Mouse (Mus musculus) skeletal muscle tissue, adult 2 months (tissue): ENCODE measurements around the gene Prex1.

Experiments
- DNase-seq: peaks from one replicate; pipeline ENCODE4 v3.0.0-alpha.2; 2012; ENCODE audit warnings: low read depth, low spot score

Gene Prex1

DNA sequence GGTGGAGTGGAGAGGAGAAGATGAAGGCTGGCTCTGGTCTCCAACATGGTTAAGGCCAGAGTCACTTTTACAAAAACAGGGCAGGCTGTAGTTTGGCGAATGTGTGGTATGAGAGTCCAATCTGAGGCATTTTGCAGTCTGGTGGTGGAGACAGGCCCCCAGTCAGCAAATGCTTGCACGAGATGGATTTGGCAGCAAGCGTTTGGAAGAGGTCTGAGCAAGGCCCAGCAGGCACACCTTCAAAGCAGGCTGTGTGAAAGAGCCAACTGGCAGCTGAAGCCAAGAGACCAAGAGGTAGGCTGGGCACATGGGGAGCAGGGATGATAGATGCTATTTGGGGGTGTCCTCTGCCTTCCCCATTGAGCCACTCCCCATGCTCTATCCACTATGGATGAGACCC is 51.7 kb downstream of the Prex1 start:
- no peak for DNase-seq

DNA sequence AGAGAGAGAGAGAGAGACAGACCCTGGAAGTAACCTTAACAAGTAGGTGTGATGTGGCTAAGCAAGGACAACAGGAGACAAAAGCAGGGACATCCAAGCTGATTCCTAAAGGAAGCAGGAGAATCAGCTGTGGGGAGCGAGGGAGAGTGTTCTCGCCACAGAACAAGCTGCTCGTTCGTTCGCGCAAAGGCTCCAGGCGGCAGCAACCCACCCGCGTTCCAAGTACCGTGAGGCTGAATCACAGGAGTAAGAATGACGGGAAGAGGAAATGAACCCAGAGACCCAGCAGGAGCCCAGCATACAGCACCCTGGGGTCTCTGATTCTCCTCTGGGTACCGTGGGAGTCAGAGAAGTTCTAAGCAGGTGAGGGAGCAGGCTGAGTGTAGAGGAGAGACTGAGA is 52.1 kb downstream of the Prex1 start:
- no peak for DNase-seq

DNA sequence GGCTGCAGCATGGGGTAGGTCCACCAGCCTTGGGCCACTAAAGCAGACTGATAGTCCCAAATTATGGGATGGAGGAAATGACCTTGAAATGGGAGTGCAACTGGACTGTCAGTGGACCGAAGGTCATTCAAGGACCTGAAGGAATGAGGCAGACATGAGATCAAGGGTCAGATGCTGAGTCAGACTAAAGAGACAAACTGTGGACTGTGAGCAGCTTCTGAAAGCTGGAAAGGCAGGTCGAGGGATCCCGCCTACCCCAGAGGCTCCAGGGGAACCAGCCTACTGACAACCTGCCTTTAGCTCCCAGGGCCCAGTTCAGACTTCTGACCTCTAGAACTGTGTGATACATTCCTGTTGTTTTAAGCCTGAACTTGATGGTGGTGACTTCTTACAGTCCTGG is 55.3 kb downstream of the Prex1 start:
- no peak for DNase-seq

DNA sequence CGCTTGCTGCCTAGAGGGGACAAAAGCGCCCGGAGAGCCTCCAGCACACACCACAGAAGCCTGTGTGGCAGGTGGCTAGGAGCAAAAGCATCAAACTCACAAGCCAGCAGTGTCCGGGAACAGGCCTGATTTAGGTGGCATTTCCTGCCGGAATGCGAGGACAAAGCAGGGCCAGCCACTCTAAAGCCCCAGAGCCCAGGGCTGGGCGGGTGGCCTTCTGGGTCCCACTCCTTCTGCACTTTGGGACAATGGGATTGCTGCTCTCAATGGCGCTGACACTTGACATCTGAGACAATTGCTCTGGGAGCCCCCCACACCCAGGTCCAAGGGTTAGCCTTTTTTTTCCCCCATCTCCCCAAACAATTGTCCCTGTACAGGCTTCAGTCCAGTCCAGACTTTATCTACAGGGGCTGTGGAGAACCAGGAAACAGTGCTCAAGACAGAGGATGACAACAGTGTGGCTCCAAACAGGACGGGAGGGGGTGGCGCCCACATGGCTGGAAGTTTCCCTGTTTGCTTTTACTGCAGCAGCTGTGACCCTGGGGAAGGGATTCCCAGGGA is 56.1 kb downstream of the Prex1 start:
- no peak for DNase-seq

DNA sequence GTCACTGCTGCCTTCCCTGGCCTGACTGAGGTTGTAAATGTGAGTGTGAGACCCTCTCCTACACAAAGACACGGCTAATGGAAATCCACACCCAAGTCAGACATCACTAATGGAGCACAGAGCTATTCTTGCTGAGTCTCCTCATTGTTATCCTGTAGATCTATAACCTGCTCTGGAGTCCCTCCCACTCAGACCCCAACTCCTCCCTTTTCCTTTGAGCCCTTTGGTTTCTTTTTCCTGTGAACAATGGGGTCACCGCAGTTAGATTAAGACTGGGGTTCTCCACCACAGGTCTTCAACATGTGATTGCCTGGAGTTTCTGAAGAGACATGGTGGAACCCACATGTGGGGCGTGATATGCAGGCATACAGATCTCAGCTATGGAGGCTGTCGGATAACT is 57.0 kb downstream of the Prex1 start:
- no peak for DNase-seq

DNA sequence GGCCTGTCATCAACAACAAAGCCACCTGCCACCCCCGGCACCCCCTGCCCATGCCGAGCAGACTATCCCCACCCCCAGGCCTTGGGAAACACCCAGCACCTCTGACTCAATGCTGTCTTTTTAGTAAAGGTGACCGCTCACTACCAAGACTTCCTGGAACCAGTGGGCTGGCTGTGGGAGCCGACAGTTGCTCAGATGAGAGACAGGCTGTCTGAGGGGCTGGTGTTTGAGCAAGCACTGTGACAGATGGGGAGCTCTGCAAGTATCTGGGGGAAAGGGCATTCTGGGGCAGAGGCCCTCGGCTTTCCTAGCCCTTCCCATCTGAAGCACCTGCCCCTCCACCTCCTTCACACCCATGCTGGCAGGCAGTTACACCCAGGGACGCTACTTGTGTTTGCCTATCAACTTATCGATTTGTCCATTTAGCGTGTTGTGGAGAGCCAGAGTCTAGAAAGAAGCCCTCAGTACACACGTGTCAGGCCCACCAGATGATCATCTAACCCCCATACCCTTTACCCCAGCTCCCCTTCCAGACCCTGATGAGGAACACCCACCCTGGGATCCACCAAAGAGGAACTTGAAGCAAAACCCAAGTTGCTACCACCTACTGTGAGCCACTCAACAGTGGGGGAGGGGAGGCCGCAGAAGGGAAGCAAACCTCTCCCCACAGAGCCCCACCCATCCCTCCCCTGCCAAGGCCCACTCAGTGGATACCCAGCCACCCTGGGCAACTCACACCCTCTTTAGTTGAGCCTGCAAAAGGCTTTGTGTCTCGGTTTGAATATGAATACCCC is 57.7 kb downstream of the Prex1 start:
- DNase-seq = no peak

DNA sequence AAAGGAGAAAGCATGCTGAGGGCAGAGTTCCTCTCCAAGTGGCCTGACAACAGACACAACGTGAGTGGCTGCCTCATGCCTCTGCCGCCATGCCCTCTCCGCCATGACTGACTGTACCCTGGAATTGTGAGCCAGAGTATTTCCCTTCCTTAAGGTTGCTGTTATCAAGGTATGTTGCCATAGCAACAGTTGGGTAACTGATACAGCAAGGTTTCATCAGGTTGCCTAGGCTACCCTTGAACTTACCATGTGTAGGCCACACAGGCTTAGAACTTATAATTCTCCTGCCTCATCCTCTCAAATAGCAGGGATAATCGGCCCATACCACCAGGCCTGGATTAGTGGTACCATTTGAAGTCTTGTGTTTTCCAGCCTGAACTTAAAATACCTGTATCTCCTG is 58.3 kb downstream of the Prex1 start:
- no peak for DNase-seq

DNA sequence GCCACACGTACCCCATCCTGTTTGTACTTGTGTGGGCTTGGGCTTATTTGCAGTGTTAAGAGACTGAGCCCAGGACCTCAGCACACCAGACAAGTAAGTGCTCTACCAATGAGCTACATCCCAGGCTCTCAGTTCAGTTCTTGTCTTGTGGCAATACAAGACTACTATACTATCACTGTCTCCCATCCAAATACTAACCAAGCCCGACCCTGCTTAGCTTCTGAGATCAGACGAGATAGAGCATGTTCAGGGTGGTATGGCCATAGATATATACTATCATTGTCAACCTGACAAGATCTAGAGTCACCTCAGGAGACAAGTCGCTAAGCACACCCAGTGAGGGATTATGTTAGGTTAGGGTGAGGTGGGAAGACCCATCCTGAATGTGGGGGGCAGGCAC is 58.8 kb downstream of the Prex1 start:
- DNase-seq = no peak

DNA sequence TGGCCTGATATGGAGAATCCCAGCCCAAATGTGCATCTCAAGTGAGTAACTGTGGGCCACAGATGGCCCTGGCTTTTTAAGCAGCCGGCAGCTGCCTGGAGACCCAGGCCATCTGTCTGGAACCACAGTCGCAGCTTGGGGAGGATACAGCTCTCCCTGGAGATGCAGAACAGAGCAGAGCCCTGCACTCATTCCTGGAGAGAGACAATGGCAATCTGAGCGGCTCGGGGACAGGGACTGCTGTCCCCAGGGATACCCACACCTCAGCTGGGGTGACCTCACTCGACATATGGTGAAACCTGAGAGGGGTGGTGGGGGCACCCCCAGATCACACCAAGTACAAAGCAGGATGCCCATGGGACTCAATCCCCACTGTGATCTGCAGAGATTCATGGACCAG is 60.1 kb downstream of the Prex1 start:
- no peak for DNase-seq

DNA sequence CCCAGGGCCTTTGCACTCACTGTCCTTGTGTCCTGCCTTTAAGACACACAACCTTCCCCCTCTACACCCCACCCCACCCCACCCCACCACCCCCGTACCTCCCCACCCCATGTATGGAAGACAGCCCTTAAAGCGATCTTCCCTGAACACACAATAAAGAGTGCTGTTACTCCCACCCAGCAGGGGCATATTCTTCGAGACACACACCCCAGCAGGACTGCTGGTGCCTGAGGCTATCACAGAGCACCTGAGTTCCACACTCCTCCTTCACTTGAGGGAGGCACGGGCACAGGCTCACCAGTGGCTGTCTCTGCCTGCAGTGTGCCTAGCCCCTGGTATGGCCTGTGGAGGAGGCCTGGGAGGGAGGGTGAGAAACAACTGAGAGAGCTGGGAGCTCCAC is 61.0 kb downstream of the Prex1 start:
- DNase-seq = no peak

DNA sequence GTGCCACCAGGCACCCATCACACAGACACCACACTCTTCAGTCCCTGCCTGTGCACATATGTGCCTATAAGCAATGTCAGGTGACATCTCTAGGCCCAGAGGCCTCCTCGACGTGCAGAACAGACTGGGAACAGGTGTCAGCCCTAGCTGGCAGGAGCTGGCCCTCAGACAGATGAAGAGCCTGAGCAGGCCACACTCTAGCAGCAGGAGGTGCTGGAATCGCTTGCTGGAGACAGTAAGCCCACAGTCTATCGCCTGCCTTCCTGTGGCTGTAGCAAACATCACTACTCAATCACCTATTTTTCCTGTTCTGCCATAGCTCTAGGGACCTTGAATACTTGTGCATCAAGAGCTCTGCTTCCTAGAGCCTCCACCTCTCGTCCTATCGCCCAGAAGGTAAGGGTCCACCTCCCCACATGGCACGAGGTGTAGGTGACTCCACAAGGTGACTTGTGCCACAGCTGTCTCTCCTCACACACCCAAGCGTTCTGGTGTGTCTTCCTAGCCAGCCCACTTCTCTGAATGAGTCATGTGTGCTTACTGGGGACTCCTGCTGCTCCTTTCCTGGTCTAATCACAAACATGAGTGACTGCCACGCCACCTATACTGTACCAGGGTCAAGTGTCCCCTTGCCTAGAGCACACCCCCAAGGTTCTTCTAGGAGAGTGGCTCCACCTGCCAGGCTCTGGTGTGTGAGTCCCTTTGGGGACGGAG is 62.2 kb downstream of the Prex1 start:
- no peak for DNase-seq

DNA sequence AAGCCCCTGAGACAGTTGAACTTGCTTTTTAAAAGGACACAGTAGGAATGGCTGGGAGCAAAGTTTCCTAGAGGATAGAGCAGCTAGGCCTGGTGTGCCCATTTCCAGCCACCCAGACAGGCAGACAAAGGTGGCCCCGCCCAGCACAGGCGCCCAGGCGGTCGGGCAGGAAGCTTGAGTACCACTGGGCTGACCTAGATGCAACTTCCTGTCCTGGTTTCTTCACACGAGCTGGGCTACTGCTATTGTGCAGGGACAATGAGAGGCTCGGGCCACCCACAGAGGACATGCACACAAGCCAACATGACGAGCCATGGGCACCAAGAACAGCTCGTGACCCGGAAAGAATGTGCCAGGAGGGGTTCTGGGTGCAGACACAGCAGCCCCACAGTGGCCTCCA is 63.2 kb downstream of the Prex1 start:
- DNase-seq = no peak

DNA sequence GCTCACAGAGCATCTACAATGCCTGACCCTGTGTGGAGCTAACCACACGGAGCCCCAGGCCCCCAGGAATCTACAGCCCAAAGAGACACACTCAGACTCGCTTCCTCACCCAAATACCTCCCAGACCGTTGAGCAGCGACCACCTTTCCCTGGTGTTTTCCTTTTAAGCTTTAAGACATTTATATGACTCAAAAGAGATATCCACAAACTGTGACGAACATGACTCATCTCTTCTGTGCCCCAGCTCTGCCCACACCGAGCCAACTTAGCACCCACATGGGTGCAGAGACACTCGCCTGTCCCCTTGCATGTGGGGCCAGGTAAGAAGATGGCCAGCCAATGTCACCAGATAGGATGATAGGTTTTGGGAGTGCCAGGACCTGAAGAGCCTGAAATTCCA is 66.4 kb downstream of the Prex1 start:
- no peak for DNase-seq

DNA sequence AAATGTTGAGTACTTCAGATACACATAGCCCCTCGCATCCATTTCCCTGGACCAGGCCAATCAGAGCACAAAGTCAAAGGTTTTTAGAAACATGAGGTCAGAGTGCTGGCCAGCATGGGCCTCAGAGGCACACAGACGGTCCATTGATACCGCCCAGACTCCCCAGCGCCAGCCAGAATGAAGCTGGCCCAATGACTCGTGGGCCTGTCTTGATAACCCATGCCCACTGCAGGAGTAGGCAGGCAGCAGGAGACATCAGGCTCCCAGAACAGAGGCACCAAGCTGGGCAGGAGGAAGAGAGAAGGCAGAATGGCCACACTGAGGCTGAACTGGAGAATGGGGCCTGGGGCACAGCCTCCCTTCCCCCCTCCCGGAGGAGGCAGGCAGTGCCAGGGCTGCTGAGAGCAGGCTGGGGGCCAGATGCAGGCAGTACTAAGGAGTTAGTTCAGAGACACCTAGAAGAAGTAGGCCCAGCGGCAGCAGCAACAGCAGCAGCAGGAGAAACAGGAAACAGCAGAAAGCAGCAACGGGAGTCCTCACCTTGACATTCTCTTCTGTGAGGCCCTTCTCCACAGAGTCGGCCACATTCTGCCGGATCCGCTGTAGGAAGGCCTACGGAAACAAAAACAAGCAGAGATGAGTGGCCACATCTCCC is 67.1 kb downstream of the Prex1 start:
- no peak for DNase-seq

DNA sequence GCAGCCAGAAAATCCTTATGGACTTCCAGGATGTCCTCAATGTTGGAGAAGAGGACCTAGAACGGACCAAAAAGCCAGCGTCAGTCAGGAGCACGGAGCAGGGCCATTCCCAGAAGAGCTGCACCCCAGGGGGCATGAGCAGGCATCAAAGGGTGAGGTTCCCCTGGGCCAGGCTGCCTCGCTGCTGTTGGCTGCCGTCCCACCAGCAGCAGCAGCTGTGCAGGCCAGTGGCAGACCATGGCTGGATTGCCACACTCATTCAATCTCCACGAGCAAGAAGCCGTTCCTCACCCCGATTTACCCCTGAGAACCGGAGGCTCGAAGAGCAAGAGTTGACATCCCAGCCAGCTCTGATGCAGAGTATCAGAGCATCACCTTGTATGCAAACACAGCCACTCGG is 68.8 kb downstream of the Prex1 start:
- no peak for DNase-seq

DNA sequence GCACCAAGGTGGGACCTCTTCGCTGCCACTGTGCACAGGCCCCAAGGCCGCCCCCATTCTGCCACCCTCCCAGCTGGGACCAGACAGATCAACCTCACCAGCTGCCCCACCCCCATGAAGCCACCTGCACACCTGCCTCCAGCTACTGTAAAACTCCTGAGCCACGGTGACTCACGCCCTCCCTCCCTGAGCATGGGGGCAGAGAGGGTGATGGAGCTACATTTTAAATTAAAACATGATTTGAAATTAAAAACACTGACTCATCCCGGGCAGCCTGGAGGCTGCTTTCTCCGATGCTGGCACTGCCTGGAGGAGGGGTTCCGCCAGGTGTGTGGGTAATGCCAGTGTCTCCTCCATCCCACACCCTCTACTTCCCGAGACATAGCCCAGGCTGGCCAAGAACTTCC is 71.0 kb downstream of the Prex1 start:
- DNase-seq = no peak

DNA sequence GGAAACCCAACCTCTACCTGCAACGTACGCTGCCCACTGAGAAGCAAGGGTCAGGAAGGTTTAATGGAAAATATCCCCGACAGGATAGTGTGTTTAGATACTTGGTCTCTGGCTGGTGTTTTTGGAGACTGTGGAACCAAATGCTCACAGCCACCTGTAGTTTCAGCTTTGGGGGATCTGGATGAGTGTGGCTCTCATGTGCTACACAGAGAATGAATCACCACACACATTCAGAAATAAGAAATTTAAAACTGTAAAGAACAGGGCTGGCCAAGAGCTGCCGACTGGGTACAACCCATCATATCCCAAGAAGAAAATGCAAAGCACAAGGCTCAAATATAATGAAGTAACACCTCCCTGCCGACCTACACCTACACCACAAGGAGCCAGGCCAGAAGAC is 73.9 kb downstream of the Prex1 start:
- DNase-seq = no peak

DNA sequence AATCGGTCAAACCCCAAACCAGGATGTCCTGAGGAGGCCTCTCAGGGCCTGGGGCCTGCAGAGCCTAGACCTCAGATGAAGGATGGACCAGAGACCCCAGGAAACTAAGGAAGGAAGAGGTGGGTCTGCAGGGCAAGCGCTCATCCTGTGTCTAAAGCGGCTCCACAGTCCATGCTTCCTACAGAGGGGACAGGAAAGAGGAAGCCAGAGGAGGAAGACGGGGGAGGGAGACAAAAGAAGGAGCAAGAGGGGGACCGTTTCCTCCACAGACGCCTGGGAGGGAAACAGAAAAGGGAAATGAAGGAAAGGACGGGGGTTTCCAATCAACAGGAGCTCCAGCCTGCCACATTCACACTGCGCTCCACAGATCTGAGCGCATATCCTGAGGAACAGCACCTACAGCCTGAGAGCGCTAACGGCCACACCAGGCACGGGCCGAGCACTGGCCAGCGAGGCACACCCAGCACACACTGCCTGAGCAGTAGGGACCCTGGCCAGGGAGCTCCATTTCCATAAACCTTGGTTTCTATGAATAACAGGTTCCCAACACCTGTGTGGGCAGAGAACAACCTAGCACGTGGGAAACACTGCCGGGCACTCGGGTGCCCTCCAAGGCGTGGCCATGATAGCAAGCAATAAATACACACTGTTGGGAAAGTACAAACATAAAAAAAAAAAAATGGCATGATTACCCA is 74.5 kb downstream of the Prex1 start:
- no peak for DNase-seq

DNA sequence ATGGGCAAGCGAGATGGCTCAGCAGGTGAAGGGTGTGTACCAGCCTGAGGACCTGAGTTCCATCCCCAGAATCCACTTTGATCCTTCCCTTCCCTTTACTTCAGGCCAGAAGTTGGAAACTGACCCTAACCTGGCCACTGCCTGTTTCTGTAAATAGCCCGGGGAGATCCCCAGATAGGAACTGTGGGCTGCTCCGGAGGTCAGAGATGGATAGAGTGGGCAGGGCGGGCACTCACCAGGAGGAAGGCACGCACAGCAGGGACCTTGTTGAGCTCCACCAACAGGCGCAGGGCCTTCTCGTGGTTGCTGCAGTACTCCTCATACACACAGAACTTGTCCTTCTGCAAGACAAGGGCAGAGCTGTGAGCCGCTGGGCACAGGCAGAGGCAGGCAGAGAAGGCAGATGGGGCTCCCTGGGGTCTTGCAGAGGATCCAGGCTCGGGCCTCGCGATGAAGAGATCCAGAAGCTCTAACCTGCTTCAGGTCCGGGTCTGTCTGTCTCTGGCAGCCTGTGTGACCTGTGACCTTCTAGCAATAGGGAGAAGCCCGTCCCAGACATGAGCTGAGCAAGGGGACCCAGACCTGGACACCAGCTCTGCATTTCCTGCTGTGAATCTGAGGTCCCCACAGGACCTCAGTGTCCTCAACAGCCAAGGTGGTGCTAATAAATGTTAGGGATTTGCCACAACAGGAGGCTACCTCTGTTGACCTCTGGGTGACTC is 75.4 kb downstream of the Prex1 start:
- peak; percentile 59 for DNase-seq

DNA sequence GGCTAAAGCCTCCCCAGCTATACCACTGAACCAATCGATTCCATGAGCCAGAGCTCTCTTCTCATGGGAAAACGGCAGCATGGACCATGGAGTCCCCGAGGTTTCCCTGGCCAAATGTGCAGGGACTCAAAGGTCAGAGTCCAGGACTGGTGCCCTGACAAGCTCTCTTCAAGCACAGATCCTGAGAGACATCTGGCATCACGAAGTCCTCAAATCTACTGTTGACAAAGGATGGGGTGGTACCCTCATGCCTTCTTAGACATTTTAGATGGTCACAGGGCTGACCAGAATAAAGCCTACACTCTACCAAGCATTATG is 76.0 kb downstream of the Prex1 start:
- no peak for DNase-seq

DNA sequence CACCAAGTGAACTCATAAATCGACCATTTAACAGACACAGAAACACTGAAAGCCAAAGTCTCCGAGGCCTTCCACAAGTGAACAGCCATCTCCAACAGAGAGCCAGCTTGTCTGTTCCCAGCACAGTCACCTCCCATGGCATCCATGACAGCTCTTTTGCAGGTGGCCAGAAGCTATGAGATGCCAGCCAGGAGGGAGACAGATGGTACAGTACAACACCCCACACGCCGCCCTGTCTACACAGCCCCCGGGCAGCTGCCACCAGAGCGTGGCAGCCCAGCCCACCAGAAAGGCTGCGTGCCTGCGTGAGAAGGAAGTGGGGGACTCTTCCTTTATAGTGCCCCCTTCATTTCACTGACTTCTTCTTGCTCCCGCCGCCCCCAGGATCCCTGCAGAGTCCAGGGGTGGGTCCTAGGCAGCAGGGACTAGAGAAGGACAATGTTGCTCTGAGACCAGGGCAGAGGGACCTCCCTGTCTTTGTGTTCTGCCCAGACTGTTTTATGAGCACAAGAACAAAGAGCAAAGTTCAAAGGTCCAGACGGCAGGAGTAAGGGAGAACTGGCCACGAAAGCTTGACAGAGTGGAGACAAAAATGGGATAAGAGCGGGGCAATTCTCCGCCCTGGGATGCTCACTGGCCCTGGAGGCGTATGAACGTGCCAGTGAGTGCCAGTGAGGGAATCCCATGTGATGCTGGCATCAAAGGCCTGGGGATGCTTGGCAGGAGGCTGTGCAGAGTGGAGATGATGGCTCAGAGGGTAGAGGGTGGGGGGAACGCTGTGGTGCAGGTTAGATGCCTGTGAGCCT is 76.6 kb downstream of the Prex1 start:
- no peak for DNase-seq
